Mouse (Mus musculus) G1E (cell line): Measurements from ENCODE around the gene Klhl3.

Experiments used
- CTCF ChIP-seq: IDR thresholded peaks from 2 replicates; pipeline ENCODE4 v1.5.1; 2012; ENCODE audit warnings: low read depth, low read length, inconsistent platforms, mixed read lengths
- TAL1 ChIP-seq: conservative IDR thresholded peaks from 2 replicates; pipeline ENCODE4 v1.6.1; 2012; ENCODE audit warnings: low read depth, low read length, inconsistent platforms, mixed read lengths

DNA sequence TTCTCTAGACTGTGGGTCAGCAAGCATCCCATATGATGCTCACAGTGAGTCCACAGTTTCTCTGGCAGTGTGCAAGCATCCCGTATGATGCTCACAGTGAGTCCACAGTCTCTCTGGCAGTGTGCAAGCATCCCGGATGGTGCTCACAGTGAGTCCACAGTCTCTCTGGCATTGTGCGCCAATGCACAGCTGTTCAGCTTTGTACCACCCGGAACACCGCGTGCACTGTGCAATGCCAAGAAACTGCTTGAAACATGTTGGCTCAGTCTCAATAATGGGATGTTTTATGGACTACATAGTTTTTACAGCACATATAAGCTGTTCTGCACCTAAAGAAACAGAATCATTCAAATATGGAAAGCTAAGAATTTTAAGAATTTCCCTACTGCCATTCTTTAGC is 38.9 kb downstream of the Klhl3 start:
- no peak for TF ChIP-seq TAL1
- no peak for TF ChIP-seq CTCF
